Mouse (Mus musculus) testis, postnatal 14 days (tissue): ENCODE results near the gene 3110009E18Rik.

Source experiments
- DNase-seq: peaks from one replicate; pipeline ENCODE4 v3.0.0; 2021; ENCODE audit warnings: low spot score

3110009E18Rik gene

DNA sequence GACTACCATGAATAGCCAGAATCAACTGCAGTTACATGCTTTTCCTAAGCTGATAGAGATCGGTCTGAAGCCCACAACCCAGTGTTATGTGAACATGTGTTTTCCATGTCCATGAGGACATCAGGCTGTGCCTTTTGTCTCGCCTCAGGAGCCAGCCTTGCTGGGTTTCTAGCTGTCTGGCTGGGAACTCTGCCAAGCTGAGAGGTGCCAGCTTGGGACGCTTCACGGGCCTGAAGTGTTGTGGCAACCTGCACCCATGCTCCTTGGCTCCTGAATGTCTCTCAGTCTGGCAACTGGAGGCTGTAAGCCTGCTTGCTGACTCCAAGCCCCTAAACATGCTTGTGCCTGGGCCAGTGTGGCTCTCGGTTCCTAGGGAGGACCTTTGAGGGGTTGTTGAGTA lies 21.6 kb downstream of the 3110009E18Rik start:
- DNase-seq, result no peak

DNA sequence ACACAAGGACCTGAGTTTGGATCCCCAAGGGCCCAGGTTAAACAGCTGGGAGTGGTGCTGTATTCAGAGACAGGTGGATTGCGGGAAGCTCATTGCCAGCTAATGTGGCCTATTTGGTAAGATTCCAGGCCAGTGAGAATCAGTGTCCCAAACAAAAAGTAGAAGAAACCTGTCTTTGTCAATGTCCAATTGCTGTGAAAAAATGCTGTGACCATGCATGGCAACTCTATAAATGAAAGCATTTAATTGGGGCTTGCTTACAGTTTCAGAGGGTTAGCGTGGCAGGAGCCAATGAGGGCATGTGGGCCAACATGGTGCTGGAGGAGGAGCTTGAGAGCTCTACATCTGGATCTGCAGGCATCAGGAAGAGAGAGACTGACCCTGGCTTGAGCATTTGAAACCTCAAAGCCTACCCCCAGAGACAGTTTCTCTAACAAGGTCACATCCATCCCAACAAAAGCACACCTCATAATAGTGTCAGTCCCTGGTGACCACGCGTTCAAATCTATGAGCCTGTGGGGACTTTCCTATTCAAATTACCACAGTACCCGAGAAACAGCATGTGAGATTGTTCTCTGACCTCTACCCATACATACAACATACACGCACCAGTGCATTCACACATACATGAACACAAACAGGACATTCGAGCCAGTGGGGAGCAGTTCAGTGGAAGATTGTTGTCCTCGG lies 24.7 kb downstream of the 3110009E18Rik start:
- no peak for DNase-seq

DNA sequence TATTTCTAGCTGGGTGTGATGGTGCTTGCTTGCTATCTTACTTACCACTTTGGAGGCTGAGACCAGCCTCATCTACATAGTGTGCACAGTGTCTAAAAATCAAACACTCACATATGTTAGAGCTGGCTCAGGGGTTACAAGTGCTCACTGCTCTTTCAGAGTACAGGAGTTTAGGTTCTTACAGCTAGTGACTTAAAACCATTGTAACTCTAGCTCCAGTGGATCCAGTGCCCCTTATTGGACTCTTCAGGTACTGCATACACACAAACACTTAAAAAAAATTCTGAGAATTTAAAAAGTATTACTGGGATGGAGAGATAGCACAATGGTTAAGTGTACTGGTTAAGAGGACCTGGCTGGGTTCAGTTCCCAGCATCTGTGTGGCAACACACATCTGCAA lies 26.0 kb downstream of the 3110009E18Rik start:
- DNase-seq, result no peak

DNA sequence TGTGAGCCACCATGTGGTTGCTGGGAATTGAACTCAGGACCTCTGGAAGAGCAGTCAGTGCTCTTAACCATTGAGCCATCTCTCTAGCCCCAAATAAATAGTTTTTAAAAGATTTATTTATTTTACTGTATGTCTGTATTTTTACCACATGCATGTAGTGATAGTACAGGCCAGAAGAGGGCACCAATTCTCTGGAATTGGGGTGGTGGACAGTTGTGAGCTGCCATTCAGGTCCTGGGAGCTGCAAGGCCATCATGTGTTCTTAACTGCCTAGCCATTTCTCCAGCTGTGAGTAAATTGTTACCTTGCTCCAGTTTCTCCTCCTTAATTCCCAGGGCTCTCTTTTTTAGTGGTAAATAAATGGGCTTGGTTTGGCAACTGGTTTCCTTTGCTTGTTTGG lies 33.2 kb downstream of the 3110009E18Rik start:
- no peak for DNase-seq

DNA sequence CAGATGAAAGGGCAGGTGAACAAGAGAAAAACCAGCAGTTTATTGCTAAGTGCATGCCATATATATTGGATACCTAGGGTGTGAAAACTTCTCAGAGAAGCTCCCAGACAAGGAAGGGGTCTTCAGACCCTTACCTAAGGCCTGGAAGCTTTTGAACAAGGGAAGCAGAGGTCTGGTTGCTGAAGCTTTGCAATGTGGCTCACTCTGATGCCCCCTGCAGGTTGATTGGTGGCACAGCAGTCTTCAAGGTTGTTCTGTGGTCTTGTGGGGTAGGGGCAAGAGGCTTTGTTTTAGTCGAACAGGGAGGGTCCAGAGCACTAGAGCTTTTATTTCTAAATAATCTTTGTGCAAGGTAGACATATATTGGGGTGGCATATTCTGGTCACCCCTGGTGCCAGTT lies 34.3 kb downstream of the 3110009E18Rik start:
- DNase-seq, result no peak

DNA sequence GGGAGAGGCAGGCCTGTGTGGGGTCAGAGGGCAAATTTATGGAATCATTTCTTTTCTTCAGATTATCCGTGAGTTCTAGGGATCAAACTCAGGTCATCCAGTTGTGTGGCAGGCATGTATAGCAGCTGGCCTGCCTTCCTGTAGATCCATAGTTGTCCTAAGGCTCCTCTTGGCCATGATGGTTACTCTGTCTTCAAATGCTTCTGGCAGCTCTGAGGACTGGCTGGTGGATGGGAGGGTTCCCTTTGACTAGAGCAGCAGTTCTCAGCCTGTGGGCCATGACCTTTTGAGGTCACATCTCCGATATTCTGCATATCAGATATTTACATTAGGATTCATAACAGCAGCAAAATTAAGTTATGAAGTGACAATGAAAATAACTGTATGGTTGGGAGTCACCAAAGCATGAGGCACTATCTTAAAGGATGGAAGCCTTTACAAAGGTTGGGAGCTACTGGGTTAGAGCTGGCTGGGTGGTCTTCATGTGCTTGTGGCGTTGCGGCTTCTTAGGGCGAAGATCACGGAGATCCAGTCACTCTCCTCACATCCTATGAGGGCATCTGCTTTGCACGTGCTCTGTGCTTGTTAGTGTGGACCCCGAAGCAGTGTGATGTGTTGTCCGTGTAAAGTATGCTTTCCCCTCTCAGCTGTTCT lies 37.6 kb downstream of the 3110009E18Rik start:
- DNase-seq, result no peak

GRCm38 (mm10) chr1:120161502-120161901 lies 40.5 kb downstream of the 3110009E18Rik start:
- no peak for DNase-seq

GRCm38 (mm10) chr1:120162616-120163015 lies 41.6 kb downstream of the 3110009E18Rik start:
- no peak for DNase-seq

DNA sequence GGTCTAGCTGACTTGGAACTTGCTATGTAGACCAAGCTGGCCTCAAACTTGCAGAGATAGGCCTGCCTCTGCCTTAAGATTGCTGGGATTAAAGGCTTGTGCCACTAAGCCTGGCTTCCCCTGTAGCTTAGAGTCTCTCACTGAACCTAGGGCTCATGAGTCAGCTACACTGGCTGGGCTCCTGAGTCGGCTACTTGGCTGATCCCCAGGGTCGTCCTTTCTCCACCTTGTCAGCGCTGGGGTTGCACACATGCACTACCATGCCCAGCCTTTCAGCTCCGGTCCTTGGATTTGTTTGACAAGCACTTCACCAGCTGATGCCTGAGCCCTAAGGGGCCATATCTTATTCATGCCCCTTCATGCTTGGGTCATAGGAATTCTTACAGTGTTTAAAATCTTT lies 47.0 kb downstream of the 3110009E18Rik start:
- DNase-seq, result no peak

- no peak for DNase-seq
These were observed 47.7 kb downstream of the 3110009E18Rik start for GRCm38 (mm10) chr1:120168674-120169073.

DNA sequence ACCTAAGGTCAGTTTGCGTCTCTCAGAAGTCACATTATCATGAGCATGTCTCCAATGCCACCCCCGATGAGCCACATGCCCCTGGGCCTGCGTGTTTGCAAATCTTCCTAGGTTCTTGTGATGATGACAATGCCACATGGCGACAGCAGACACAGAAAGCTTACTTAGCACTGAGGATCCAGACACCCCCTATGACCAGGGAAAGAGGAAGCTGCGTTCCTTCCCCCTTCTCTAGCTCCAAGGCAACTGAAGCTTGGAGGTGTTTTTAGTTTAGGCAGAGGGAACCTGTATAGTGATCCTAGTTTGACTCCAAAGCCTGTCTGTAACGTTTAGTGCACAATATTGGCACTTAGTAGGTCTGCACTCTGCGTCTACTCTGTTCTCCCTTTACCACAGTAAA lies 49.3 kb downstream of the 3110009E18Rik start:
- no peak for DNase-seq

- DNase-seq, result no peak
These were observed 51.0 kb downstream of the 3110009E18Rik start for GRCm38 (mm10) chr1:120171819-120172521.

DNA sequence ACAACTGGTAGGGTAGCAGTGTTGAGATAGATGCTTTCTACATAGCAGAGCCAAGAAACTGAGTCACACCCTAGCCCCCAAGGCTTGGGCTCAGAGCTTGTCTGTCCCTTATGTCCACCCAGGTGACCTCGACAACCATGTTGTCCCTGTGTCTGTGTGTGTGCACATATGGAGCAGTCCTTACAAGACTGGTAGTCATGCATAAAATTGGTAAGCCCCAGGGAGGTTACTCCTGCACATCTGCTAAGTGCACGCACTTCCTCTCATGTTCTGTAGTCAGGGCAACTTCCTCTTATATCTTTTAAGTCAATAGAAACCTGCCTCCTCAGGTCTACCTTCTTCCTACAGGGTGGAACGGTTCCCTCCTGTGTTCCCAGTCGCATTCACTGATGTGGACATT lies 54.0 kb downstream of the 3110009E18Rik start:
- DNase-seq, result no peak

DNA sequence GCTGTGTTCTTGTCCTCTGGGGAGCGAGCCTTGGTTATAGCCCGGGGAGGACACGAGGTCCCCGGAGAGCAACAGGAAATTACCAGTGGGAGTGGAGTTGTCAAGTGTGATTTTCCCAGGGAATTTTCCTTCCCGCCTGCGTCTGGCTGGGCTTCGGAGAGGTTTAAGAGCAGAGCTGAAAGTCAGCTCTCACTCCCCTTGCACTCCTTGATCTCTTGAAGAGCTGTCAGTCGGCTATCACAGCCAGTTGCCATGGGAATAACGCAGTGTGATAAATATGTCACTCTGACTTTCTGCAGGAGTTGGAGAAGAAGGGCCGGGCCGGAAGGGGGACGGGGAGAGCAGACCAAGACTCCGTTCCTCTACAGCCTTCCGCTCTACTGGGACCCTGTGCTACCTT lies 55.3 kb downstream of the 3110009E18Rik start:
- DNase-seq, result no peak

DNA sequence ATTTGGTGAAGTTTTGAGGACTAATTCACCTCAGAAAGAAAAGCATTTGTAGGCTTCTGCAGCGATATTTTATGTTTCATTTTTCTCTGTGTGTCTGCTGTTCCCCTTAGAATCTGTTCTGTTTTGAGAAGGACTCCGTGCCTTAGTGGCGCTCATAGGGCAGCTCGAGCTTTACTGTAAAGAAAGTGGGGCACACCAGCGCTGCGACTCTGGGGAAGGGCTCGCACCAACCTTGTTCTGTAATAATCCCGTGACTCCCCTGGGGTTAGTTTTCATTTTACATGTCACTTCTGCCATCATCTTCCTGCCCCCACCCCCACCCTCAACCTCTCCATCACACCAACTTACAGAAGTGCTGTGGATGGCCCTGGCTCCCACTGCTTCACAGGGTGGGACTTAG lies 56.2 kb downstream of the 3110009E18Rik start:
- DNase-seq, result no peak

DNA sequence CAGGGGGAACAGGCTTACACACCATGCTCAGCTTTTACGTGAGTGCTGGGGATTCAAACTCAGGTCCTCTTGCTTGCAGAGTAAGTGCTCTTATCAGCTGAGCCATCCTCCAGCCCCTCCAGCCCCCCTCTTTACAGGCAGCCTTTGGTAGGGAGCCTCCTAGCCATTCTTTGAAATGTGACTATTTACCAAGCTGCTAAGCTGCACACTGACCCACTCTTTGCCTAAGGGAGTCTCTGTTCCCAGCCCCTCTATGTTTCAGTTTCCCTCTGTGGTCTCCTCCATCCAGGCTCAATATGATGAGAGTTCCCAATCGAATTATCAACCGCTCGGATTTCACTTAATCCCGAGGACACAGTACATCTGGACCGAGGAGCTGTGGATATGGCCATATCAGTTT lies 65.2 kb downstream of the 3110009E18Rik start:
- no peak for DNase-seq

DNA sequence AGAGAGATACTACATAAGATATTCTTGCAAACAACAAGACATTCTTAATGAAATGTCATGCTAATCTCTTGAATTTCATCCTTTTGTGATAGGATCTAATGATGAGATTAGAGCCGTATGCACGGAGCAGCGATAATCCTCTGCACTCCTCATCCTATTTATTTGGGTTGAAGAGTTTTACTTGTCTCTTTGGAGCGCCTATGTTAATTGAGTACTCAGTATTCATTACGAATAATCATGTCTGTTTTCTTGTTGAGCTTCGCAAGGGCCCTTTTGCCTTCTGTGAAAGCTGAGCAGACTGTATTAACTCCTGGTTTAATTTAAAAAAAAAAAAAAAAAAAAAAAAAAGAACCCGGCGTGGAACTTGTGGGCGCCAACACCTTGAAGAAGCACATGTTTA lies 65.7 kb downstream of the 3110009E18Rik start:
- no peak for DNase-seq

DNA sequence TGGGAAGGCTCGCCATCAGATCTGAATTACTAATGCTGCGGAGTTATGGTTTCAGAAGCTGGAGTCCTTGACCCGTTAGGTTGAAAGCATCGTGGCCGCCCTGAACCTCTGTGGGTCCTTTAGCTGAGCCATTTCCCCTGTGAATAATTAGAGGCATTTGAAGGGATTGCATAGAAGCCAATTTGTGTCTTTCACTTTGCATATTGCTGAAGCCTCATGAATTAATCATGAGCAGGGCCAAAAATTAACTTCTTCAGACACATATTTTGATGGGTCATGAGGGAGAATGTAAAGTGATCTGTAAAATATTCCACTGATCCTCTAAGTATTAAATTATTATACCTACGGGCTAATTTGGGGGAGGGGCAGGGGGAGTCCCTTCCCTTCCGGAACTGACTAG lies 66.1 kb downstream of the 3110009E18Rik start:
- DNase-seq, result no peak

- no peak for DNase-seq
These were observed 68.2 kb downstream of the 3110009E18Rik start for GRCm38 (mm10) chr1:120189206-120189605.

DNA sequence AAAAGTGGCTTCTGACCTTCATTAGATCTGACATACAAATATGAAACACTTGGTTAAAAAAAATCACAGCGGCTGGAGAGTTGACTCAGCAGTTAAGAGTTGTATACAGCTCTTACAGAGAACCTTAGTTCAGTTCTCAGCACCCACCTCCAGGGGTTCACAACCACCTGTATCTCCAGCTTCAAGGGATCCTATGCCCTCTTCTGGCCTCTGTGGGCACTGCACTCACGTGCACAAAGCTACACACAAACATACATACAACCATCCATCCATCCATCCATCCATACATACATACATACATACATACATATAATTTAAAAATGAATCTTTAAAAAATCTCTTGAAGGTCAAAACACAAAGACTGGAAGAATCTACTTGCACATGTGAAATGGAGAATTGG lies 69.3 kb downstream of the 3110009E18Rik start:
- DNase-seq, result no peak

DNA sequence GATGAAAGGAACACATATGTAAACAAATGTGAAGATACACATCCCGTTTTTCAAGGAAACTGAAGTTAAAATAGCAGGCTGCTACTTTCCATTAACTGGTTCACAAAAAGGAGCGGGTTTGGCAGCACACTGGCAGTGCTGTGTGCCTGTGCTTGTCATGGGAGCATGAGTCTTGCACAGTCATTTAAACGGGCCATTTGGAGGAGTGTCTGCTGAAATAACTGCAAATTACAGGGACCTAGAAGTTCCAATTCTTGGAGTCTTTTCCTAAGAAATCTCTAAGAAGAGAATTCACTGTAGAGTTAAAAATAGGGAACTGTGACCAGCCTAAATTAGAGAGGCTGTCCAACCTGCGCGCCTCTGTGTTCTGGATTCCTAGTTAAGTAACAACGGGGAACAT lies 70.0 kb downstream of the 3110009E18Rik start:
- no peak for DNase-seq

- DNase-seq, result no peak
These were observed 71.3 kb downstream of the 3110009E18Rik start for GRCm38 (mm10) chr1:120192321-120192720.

DNA sequence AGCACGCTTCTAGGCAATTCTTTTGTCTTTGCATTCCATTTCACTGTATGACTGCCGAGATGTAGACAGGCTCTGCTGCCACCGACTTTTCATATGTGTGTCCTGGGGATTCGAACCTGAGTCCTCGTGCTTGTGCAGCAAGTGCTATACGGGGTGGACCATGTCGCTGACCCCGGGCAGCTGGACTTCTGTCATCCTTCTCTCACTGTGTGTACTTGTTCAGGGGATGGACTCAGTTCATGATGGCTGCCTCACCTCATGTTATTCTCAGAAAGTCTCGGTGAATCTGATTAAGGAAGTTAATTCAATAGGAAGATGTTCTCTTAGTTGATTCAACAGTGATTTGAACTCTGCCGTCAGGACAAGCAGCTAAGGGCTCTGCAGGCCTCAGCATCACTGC lies 72.6 kb downstream of the 3110009E18Rik start:
- DNase-seq, result no peak
